ENCODE assay signal across 15 mouse cellular contexts in genomic region chr15:96793251-96793650, GRCm38 (mm10).
"Had no signal": no experiment of that assay in that cellular context is flagged by ENCODE, and none has a peak within 500 bp of the region (broad histone marks: within the 10 kb centered on the region; RNA-seq: fewer than 3 reads in every experiment).

No protein-coding gene starts in this region.

- H3K9me3 ChIP-seq: limb, embryonic 13.5 days; midbrain, embryonic 13.5 days; neural tube, embryonic 15.5 days had no signal

- H3K36me3 ChIP-seq: limb, embryonic 13.5 days; midbrain, embryonic 13.5 days; neural tube, embryonic 15.5 days had no signal

- H3K27me3 ChIP-seq: limb, embryonic 13.5 days; midbrain, embryonic 13.5 days; neural tube, embryonic 15.5 days had no signal

- H3K4me3 ChIP-seq: layer of hippocampus, adult 2 months; limb, embryonic 13.5 days; midbrain, embryonic 13.5 days; myocyte; neural tube, embryonic 15.5 days had no signal

- H3K4me1 ChIP-seq: midbrain, embryonic 13.5 days had no signal

- ATAC-seq: intestine, postnatal 0 days; midbrain, embryonic 13.5 days had no signal

- H3K4me2 ChIP-seq: limb, embryonic 13.5 days; midbrain, embryonic 13.5 days; neural tube, embryonic 15.5 days had no signal

- H3K27ac ChIP-seq: kidney, postnatal 0 days; layer of hippocampus, adult 2 months; limb, embryonic 13.5 days; liver, embryonic 14.5 days; midbrain, embryonic 13.5 days; neural tube, embryonic 15.5 days had no signal

- H3K9ac ChIP-seq: limb, embryonic 13.5 days; liver, embryonic 14.5 days; midbrain, embryonic 13.5 days; neural tube, embryonic 15.5 days had no signal

- DNase-seq: kidney, adult 9 months; kidney, postnatal 4 days; left cerebral cortex, postnatal 4 days; lung, adult 18-20 months; right cerebral cortex, adult 18-20 months; right cerebral cortex, postnatal 25 days; thymus, postnatal 4 days had no signal
